Mouse (Mus musculus) CD4-positive helper T cell, adult 2 months (primary cell): ENCODE data around the gene Pcnp.

Source experiments
- DNase-seq: peaks from one replicate; pipeline ENCODE4 v3.0.0-alpha.2; 2012; ENCODE audit warnings: low read depth, missing footprints, low spot score

Gene Pcnp

GRCm38 (mm10) chr16:56036501-56036900, 7.0 kb upstream of the Pcnp start:
- DNase-seq, result no peak

GRCm38 (mm10) chr16:56034566-56034965, 5.0 kb upstream of the Pcnp start:
- no peak for DNase-seq

- no peak for DNase-seq
These were observed 602 bp downstream of the Pcnp start for GRCm38 (mm10) chr16:56028722-56029551.

- no peak for DNase-seq
These were observed 1.5 kb downstream of the Pcnp start for GRCm38 (mm10) chr16:56027854-56028629.

- DNase-seq, result no peak
These were observed 9.9 kb downstream of the Pcnp start for GRCm38 (mm10) chr16:56019660-56020059.

GRCm38 (mm10) chr16:56014076-56014475, 15.5 kb downstream of the Pcnp start:
- DNase-seq, result no peak

GRCm38 (mm10) chr16:56012789-56013743, 16.5 kb downstream of the Pcnp start:
- DNase-seq, result no peak

- DNase-seq, result no peak
These were observed 20.7 kb downstream of the Pcnp start for GRCm38 (mm10) chr16:56008862-56009261.

GRCm38 (mm10) chr16:56006798-56007197, 22.7 kb downstream of the Pcnp start:
- no peak for DNase-seq

- no peak for DNase-seq
These were observed 35.3 kb downstream of the Pcnp start for GRCm38 (mm10) chr16:55994235-55994634.

GRCm38 (mm10) chr16:55990311-55990710, 39.2 kb downstream of the Pcnp start:
- DNase-seq, result no peak

- DNase-seq, result no peak
These were observed 43.5 kb downstream of the Pcnp start for GRCm38 (mm10) chr16:55986001-55986400.

- peak; percentile 76 for DNase-seq
These were observed 54.6 kb downstream of the Pcnp start for GRCm38 (mm10) chr16:55974903-55975285.

GRCm38 (mm10) chr16:55974256-55974902, 55.2 kb downstream of the Pcnp start:
- peak; percentile 92 for DNase-seq

GRCm38 (mm10) chr16:55973431-55974255, 55.9 kb downstream of the Pcnp start, which contains the start of gene Zbtb11:
Zbtb11 (plus strand) TSS chr16:55973883.
- peak; percentile 100 for DNase-seq

GRCm38 (mm10) chr16:55972626-55973201, 56.8 kb downstream of the Pcnp start:
- DNase-seq, result peak; percentile 57

GRCm38 (mm10) chr16:55971735-55972615, 57.6 kb downstream of the Pcnp start:
- DNase-seq, result no peak

GRCm38 (mm10) chr16:55970416-55970815, 59.1 kb downstream of the Pcnp start:
- no peak for DNase-seq

- peak; percentile 63 for DNase-seq
These were observed 60.4 kb downstream of the Pcnp start for GRCm38 (mm10) chr16:55969147-55969546.
